Mouse (Mus musculus): ENCODE results near the gene Soga3. TPM values are rescaled to one million over a fixed set of nuclear protein-coding genes. Genes with fewer than 3 reads are reported as not detected.
A peak's percentile ranks its signal among the peaks of the same experiment; 100 is the strongest.

Gene Soga3
- polyA plus RNA-seq, 1 experiment from 2014 or later = 47.0 TPM

GRCm38 (mm10) chr10:29155304-29155703, 11.7 kb downstream of the Soga3 start:
- WGBS = 73% methylated on average over 3 of the region's 3 CpGs
- no peaks in the 10 kb centered on the region for H3K9me3 ChIP-seq (replicated peaks; ENCODE audit: control insufficient read depth, low read length)
- peaks cover 58% of the 10 kb centered on the region for H3K36me3 ChIP-seq (ENCODE audit: control insufficient read depth, insufficient read depth, low read length)
- H3K4me1 ChIP-seq (ENCODE audit: control insufficient read depth, insufficient read depth, low read length) = no peaks in the 10 kb centered on the region
- H3K27ac ChIP-seq (ENCODE audit: low read depth, low read length) = no peak overlapping the region
- H3K27me3 ChIP-seq (replicated peaks; ENCODE audit: control insufficient read depth, insufficient read depth, low read length) = no peaks in the 10 kb centered on the region
- H3K4me2 ChIP-seq (ENCODE audit: low read length) = no peak overlapping the region
- ATAC-seq (peak; percentile 48; the same call in 1 of the 2 replicates), DNase-seq (ENCODE audit: low spot score) (no peak)
- H3K9ac ChIP-seq (ENCODE audit: low read length) = no peak overlapping the region
- H3K4me3 ChIP-seq (ENCODE audit: low read depth, low read length) = no peak overlapping the region

GRCm38 (mm10) chr10:29161664-29162063, 18.0 kb downstream of the Soga3 start:
- Histone ChIP-seq H3K4me3 (ENCODE audit: low read depth, low read length) (no peak overlapping the region), H3K4me2 (ENCODE audit: low read length) (no peak overlapping the region), H3K4me1 (ENCODE audit: control insufficient read depth, insufficient read depth, low read length) (no peaks in the 10 kb centered on the region), H3K27me3 (replicated peaks; ENCODE audit: control insufficient read depth, insufficient read depth, low read length) (no peaks in the 10 kb centered on the region), H3K36me3 (ENCODE audit: control insufficient read depth, insufficient read depth, low read length) (peaks cover 54% of the 10 kb centered on the region), H3K9me3 (replicated peaks; ENCODE audit: control insufficient read depth, low read length) (no peaks in the 10 kb centered on the region), H3K9ac (ENCODE audit: low read length) (no peak overlapping the region), H3K27ac (ENCODE audit: low read depth, low read length) (no peak overlapping the region)
- 87% methylated on average over 2 of the region's 2 CpGs for WGBS
- no peak for ATAC-seq
- DNase-seq (ENCODE audit: low spot score) = no peak

GRCm38 (mm10) chr10:29173778-29174177, 30.1 kb downstream of the Soga3 start:
- no peak overlapping the region for H3K27ac ChIP-seq (ENCODE audit: low read depth, low read length)
- 86% methylated on average over 2 of the region's 2 CpGs for WGBS

GRCm38 (mm10) chr10:29175656-29176055, 32.0 kb downstream of the Soga3 start:
- ATAC-seq = no peak
- Histone ChIP-seq H3K9me3 (replicated peaks; ENCODE audit: control insufficient read depth, low read length) (peaks cover 12% of the 10 kb centered on the region), H3K27ac (ENCODE audit: low read depth, low read length) (no peak overlapping the region), H3K9ac (ENCODE audit: low read length) (no peak overlapping the region), H3K4me3 (ENCODE audit: low read depth, low read length) (no peak overlapping the region), H3K36me3 (ENCODE audit: control insufficient read depth, insufficient read depth, low read length) (peaks cover 67% of the 10 kb centered on the region), H3K4me2 (ENCODE audit: low read length) (no peak overlapping the region), H3K27me3 (replicated peaks; ENCODE audit: control insufficient read depth, insufficient read depth, low read length) (no peaks in the 10 kb centered on the region), H3K4me1 (ENCODE audit: control insufficient read depth, insufficient read depth, low read length) (0 out of 2 replicates have a peak, but pooled peaks cover 4% of the 10 kb centered on the region)
- DNase-seq (ENCODE audit: low spot score) = peak; percentile 33
- WGBS = 60% methylated on average over 3 of the region's 3 CpGs

More at GRCm38 (mm10) chr10:29173778-29174177, 30.1 kb downstream of the Soga3 start:
- Histone ChIP-seq H3K4me2 (ENCODE audit: low read length) (no peak overlapping the region), H3K4me3 (ENCODE audit: low read depth, low read length) (no peak overlapping the region), H3K4me1 (ENCODE audit: control insufficient read depth, insufficient read depth, low read length) (0 out of 2 replicates have a peak, but pooled peaks cover 4% of the 10 kb centered on the region), H3K9me3 (replicated peaks; ENCODE audit: control insufficient read depth, low read length) (peaks cover 12% of the 10 kb centered on the region), H3K9ac (ENCODE audit: low read length) (no peak overlapping the region), H3K36me3 (ENCODE audit: control insufficient read depth, insufficient read depth, low read length) (peaks cover 63% of the 10 kb centered on the region), H3K27me3 (replicated peaks; ENCODE audit: control insufficient read depth, insufficient read depth, low read length) (no peaks in the 10 kb centered on the region)
- DNase-seq (ENCODE audit: low spot score) (no peak), ATAC-seq (no peak)

GRCm38 (mm10) chr10:29176881-29177280, 33.2 kb downstream of the Soga3 start:
- Histone ChIP-seq H3K27ac (ENCODE audit: low read depth, low read length) (no peak overlapping the region), H3K4me3 (ENCODE audit: low read depth, low read length) (no peak overlapping the region), H3K4me2 (ENCODE audit: low read length) (no peak overlapping the region), H3K9ac (ENCODE audit: low read length) (no peak overlapping the region), H3K4me1 (ENCODE audit: control insufficient read depth, insufficient read depth, low read length) (0 out of 2 replicates have a peak, but pooled peaks cover 4% of the 10 kb centered on the region), H3K9me3 (replicated peaks; ENCODE audit: control insufficient read depth, low read length) (no peaks in the 10 kb centered on the region; the same call in 1 of the 2 replicates), H3K27me3 (replicated peaks; ENCODE audit: control insufficient read depth, insufficient read depth, low read length) (no peaks in the 10 kb centered on the region), H3K36me3 (ENCODE audit: control insufficient read depth, insufficient read depth, low read length) (peaks cover 67% of the 10 kb centered on the region)
- ATAC-seq (peak; percentile 81), DNase-seq (ENCODE audit: low spot score) (peak; percentile 78)
- 21% methylated on average over 4 of the region's 4 CpGs for WGBS

GRCm38 (mm10) chr10:29178003-29178402, 34.4 kb downstream of the Soga3 start:
- no peak overlapping the region for H3K9ac ChIP-seq (ENCODE audit: low read length)
- no peak for DNase-seq (ENCODE audit: low spot score)
- no peak overlapping the region for H3K27ac ChIP-seq (ENCODE audit: low read depth, low read length)
- H3K4me2 ChIP-seq (ENCODE audit: low read length) = no peak overlapping the region
- H3K4me1 ChIP-seq (ENCODE audit: control insufficient read depth, insufficient read depth, low read length) = 0 out of 2 replicates have a peak, but pooled peaks cover 4% of the 10 kb centered on the region
- no peaks in the 10 kb centered on the region for H3K9me3 ChIP-seq (replicated peaks; ENCODE audit: control insufficient read depth, low read length)
- ATAC-seq = no peak
- WGBS = 35% methylated on average over 2 of the region's 2 CpGs
- no peak overlapping the region for H3K4me3 ChIP-seq (ENCODE audit: low read depth, low read length)
- H3K27me3 ChIP-seq (replicated peaks; ENCODE audit: control insufficient read depth, insufficient read depth, low read length) = no peaks in the 10 kb centered on the region
- H3K36me3 ChIP-seq (ENCODE audit: control insufficient read depth, insufficient read depth, low read length) = peaks cover 68% of the 10 kb centered on the region

- 92% methylated on average over 3 of the region's 3 CpGs for WGBS
- peaks cover 61% of the 10 kb centered on the region for H3K36me3 ChIP-seq (ENCODE audit: control insufficient read depth, insufficient read depth, low read length)
- no peak for ATAC-seq
Observed at GRCm38 (mm10) chr10:29180210-29180609, 36.6 kb downstream of the Soga3 start.

GRCm38 (mm10) chr10:29181046-29181445, 37.4 kb downstream of the Soga3 start:
- H3K27me3 ChIP-seq (replicated peaks; ENCODE audit: control insufficient read depth, insufficient read depth, low read length) = no peaks in the 10 kb centered on the region
- peaks cover 53% of the 10 kb centered on the region for H3K36me3 ChIP-seq (ENCODE audit: control insufficient read depth, insufficient read depth, low read length)
- no peak for ATAC-seq
- WGBS = 46% methylated on average over 2 of the region's 2 CpGs
- H3K27ac ChIP-seq (ENCODE audit: low read depth, low read length) = no peak overlapping the region
- H3K9ac ChIP-seq (ENCODE audit: low read length) = no peak overlapping the region
- peak; percentile 17 for DNase-seq (ENCODE audit: low spot score)
- no peak overlapping the region for H3K4me2 ChIP-seq (ENCODE audit: low read length)
- 0 out of 2 replicates have a peak, but pooled peaks cover 2% of the 10 kb centered on the region for H3K4me1 ChIP-seq (ENCODE audit: control insufficient read depth, insufficient read depth, low read length)
- H3K9me3 ChIP-seq (replicated peaks; ENCODE audit: control insufficient read depth, low read length) = no peaks in the 10 kb centered on the region
- H3K4me3 ChIP-seq (ENCODE audit: low read depth, low read length) = no peak overlapping the region

More at GRCm38 (mm10) chr10:29180210-29180609, 36.6 kb downstream of the Soga3 start:
- Histone ChIP-seq H3K4me2 (ENCODE audit: low read length) (no peak overlapping the region), H3K9me3 (replicated peaks; ENCODE audit: control insufficient read depth, low read length) (no peaks in the 10 kb centered on the region), H3K9ac (ENCODE audit: low read length) (no peak overlapping the region), H3K4me3 (ENCODE audit: low read depth, low read length) (no peak overlapping the region), H3K27ac (ENCODE audit: low read depth, low read length) (no peak overlapping the region), H3K4me1 (ENCODE audit: control insufficient read depth, insufficient read depth, low read length) (0 out of 2 replicates have a peak, but pooled peaks cover 4% of the 10 kb centered on the region), H3K27me3 (replicated peaks; ENCODE audit: control insufficient read depth, insufficient read depth, low read length) (no peaks in the 10 kb centered on the region)
- DNase-seq (ENCODE audit: low spot score) = no peak

- Histone ChIP-seq H3K9me3 (replicated peaks; ENCODE audit: control insufficient read depth, low read length) (peaks cover 4% of the 10 kb centered on the region; the same call in 1 of the 2 replicates), H3K4me3 (ENCODE audit: low read depth, low read length) (no peak overlapping the region), H3K27ac (ENCODE audit: low read depth, low read length) (no peak overlapping the region), H3K4me2 (ENCODE audit: low read length) (no peak overlapping the region), H3K4me1 (ENCODE audit: control insufficient read depth, insufficient read depth, low read length) (no peaks in the 10 kb centered on the region), H3K36me3 (ENCODE audit: control insufficient read depth, insufficient read depth, low read length) (peaks cover 53% of the 10 kb centered on the region), H3K27me3 (replicated peaks; ENCODE audit: control insufficient read depth, insufficient read depth, low read length) (no peaks in the 10 kb centered on the region), H3K9ac (ENCODE audit: low read length) (no peak overlapping the region)
- ATAC-seq (no peak), DNase-seq (ENCODE audit: low spot score) (no peak)
Observed at GRCm38 (mm10) chr10:29193769-29194168, 50.1 kb downstream of the Soga3 start.
